ENCODE assay signal across 22 mouse cellular contexts in the genomic region with DNA sequence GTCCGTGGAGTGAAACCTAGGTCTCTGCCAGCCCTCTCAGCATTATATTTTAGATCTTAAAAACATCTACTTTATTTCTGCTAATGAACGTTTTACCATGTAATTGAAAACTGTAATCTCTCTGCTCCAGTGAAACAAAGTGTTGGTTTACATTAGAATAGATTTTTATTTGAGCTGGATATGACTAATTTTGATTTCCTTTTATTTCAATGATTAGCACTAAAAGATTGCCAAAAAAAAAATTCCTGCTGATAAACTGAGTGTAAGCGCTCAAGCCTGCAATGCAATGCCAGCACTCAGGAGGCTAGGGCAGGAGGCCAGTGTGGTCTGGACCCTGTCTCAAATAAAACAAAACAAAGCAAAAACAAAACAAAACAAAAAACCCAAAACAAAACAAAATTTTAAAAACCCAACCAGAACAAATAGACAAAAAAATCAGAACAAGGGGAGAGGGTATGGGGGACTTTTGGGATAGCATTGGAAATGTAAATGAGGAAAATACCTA.
"Had no signal": no experiment of that assay in that cellular context is flagged by ENCODE, and none has a peak within 500 bp of the region (broad histone marks: within the 10 kb centered on the region; RNA-seq: fewer than 3 reads in every experiment).

No protein-coding gene starts in this region.

- H3K27me3 ChIP-seq: heart, embryonic 12.5 days; hindbrain, embryonic 13.5 days; hindbrain, embryonic 15.5 days; kidney, embryonic 15.5 days; limb, embryonic 13.5 days; limb, embryonic 15.5 days; liver, embryonic 12.5 days had no signal

- H3K9ac ChIP-seq: heart, embryonic 12.5 days; hindbrain, embryonic 13.5 days; hindbrain, embryonic 15.5 days; kidney, embryonic 15.5 days; limb, embryonic 13.5 days; limb, embryonic 15.5 days; liver, embryonic 12.5 days had no signal

- H3K4me2 ChIP-seq: heart, embryonic 12.5 days; hindbrain, embryonic 13.5 days; hindbrain, embryonic 15.5 days; kidney, embryonic 15.5 days; limb, embryonic 13.5 days; limb, embryonic 15.5 days; liver, embryonic 12.5 days had no signal

- H3K9me3 ChIP-seq: heart, embryonic 10.5 days; heart, embryonic 12.5 days; hindbrain, embryonic 13.5 days; hindbrain, embryonic 15.5 days; kidney, embryonic 15.5 days; limb, embryonic 13.5 days; limb, embryonic 15.5 days; liver, embryonic 12.5 days had no signal

- H3K4me3 ChIP-seq: heart, embryonic 10.5 days; heart, embryonic 12.5 days; hindbrain, embryonic 13.5 days; hindbrain, embryonic 15.5 days; kidney, embryonic 15.5 days; limb, embryonic 13.5 days; limb, embryonic 15.5 days; liver, embryonic 12.5 days had no signal

- ATAC-seq: hindbrain, postnatal 0 days; intestine, embryonic 16.5 days; liver, embryonic 12.5 days had no signal

- H3K4me1 ChIP-seq: hindbrain, embryonic 13.5 days; hindbrain, embryonic 15.5 days; limb, embryonic 15.5 days; liver, embryonic 12.5 days had no signal

- H3K27ac ChIP-seq: heart, embryonic 10.5 days; hindbrain, embryonic 13.5 days; hindbrain, embryonic 15.5 days; hindbrain, postnatal 0 days; kidney, embryonic 15.5 days; kidney, postnatal 0 days; limb, embryonic 13.5 days; limb, embryonic 15.5 days; liver, embryonic 12.5 days had no signal

- H3K36me3 ChIP-seq: heart, embryonic 10.5 days; heart, embryonic 12.5 days; hindbrain, embryonic 13.5 days; hindbrain, embryonic 15.5 days; kidney, embryonic 15.5 days; limb, embryonic 13.5 days; limb, embryonic 15.5 days; liver, embryonic 12.5 days had no signal

- DNase-seq: gastrocnemius, postnatal 14 days; gastrocnemius, postnatal 36 days; heart, adult 18-20 months; heart, postnatal 10 days; kidney, adult 11 months; kidney, adult 2 months; kidney, adult 9 months; kidney, postnatal 14 days; kidney, postnatal 36 days; layer of hippocampus, adult 9-11 months; layer of hippocampus, postnatal 36 days had no signal
